Mouse (Mus musculus): ENCODE results near the gene Gmppa.

Gene Gmppa

GRCm38 (mm10) chr1:75435475-75436328 lies at the start of gene Gmppa:
TSS of gene Gmppa (plus strand) at chr1:75435930.
- peak; percentile 85 to 90 for DNase-seq

GRCm38 (mm10) chr1:75386149-75386548 lies 49.6 kb upstream of the Gmppa start:
- DNase-seq = no peak

GRCm38 (mm10) chr1:75387469-75387928 lies 48.2 kb upstream of the Gmppa start:
- DNase-seq = no peak

- DNase-seq = no peak
Measured at GRCm38 (mm10) chr1:75387929-75388897, 47.5 kb upstream of the Gmppa start.

- DNase-seq = no peak
Measured at GRCm38 (mm10) chr1:75388898-75389515, 46.7 kb upstream of the Gmppa start.

GRCm38 (mm10) chr1:75393139-75393538 lies 42.6 kb upstream of the Gmppa start:
- DNase-seq = peak in 1 of 2 experiments; percentile 32

GRCm38 (mm10) chr1:75393846-75394245 lies 41.9 kb upstream of the Gmppa start:
- no peak for DNase-seq

- peak; percentile 81 to 87 for DNase-seq
Measured at GRCm38 (mm10) chr1:75398761-75399402, 36.8 kb upstream of the Gmppa start.

- DNase-seq = peak in 1 of 2 experiments; percentile 25
Measured at GRCm38 (mm10) chr1:75399755-75400492, 35.8 kb upstream of the Gmppa start.

GRCm38 (mm10) chr1:75400493-75401115 lies 35.1 kb upstream of the Gmppa start:
- DNase-seq = no peak

- no peak for DNase-seq
Measured at GRCm38 (mm10) chr1:75405547-75405946, 30.2 kb upstream of the Gmppa start.

- no peak for DNase-seq
Measured at GRCm38 (mm10) chr1:75406173-75406572, 29.6 kb upstream of the Gmppa start.

- no peak for DNase-seq
Measured at GRCm38 (mm10) chr1:75407056-75407455, 28.7 kb upstream of the Gmppa start.

GRCm38 (mm10) chr1:75408210-75408609 lies 27.5 kb upstream of the Gmppa start:
- DNase-seq = no peak

GRCm38 (mm10) chr1:75409950-75410349 lies 25.8 kb upstream of the Gmppa start:
- no peak for DNase-seq

- no peak for DNase-seq
Measured at GRCm38 (mm10) chr1:75412196-75412595, 23.5 kb upstream of the Gmppa start.

- no peak for DNase-seq
Measured at GRCm38 (mm10) chr1:75413749-75414148, 22.0 kb upstream of the Gmppa start.

- no peak for DNase-seq
Measured at GRCm38 (mm10) chr1:75421794-75422193, 13.9 kb upstream of the Gmppa start.

- DNase-seq = no peak
Measured at GRCm38 (mm10) chr1:75422216-75422822, 13.4 kb upstream of the Gmppa start.

GRCm38 (mm10) chr1:75422823-75423471 lies 12.8 kb upstream of the Gmppa start:
- DNase-seq = no peak
